Mouse (Mus musculus) testis, adult 2 months (tissue): ENCODE measurements at regions not wholly inside any gene's neighbourhood (a gene's known extent, or its start where the extent isn't known, plus 50 kb on each side); places are given as distances from the start of the nearest gene placed in this dataset.

ENCODE experiments used
- CTCF ChIP-seq: fragments of 200-500 bp; IDR thresholded peaks from 2 replicates; pipeline ENCODE4 v1.5.1; 2012; ENCODE audit warnings: low read depth, mild to moderate bottlenecking, inconsistent platforms, low read length, moderate library complexity; ENCODE audit not compliant: control insufficient read depth, insufficient read depth, insufficient replicate concordance
- POLR2A ChIP-seq: fragments of 200-500 bp; IDR thresholded peaks from 2 replicates; pipeline ENCODE4 v1.6.1; 2012; ENCODE audit warnings: low read depth, mild to moderate bottlenecking, inconsistent platforms, low read length, moderate library complexity; ENCODE audit not compliant: control insufficient read depth

- TF ChIP-seq CTCF (no peak), POLR2A (no peak)
Observed at GRCm38 (mm10) chr15:96107503-96107902, 179.8 kb upstream of the Arid2 start.
